Mouse (Mus musculus): Measurements from ENCODE around the gene Mfsd11. TPM values are rescaled to one million over a fixed set of nuclear protein-coding genes. Genes with fewer than 3 reads are reported as not detected.
A peak's percentile ranks its signal among the peaks of the same experiment; 100 is the strongest.

Gene Mfsd11
- polyA plus RNA-seq, 1 experiment = 34.0 TPM

- peaks cover 62% of the 10 kb centered on the region for H3K36me3 ChIP-seq (ENCODE audit: control insufficient read depth, insufficient read depth)
- peaks cover 93% of the 10 kb centered on the region for H3K79me2 ChIP-seq (ENCODE audit: control insufficient read depth, insufficient read depth)
- H3ac ChIP-seq (ENCODE audit: control insufficient read depth, insufficient read length, low read depth) = no peak overlapping the region
- no peak overlapping the region for H3K4me3 ChIP-seq (ENCODE audit: insufficient read depth, poor library complexity, severe bottlenecking)
- H3K79me3 ChIP-seq (ENCODE audit: low read depth) = peaks cover 66% of the 10 kb centered on the region
- no peaks in the 10 kb centered on the region for H3K27me3 ChIP-seq (ENCODE audit: control insufficient read depth, insufficient read depth, insufficient read length)
- TF ChIP-seq CTCF (IDR thresholded peaks at IDR 0.05; ENCODE audit: control insufficient read depth, insufficient read depth, insufficient read length) (no peak), USF1 (IDR thresholded peaks at IDR 0.05; ENCODE audit: low read depth) (no peak), FOSL1 (IDR thresholded peaks at IDR 0.05; ENCODE audit: insufficient read depth, low read length, poor library complexity, severe bottlenecking) (no peak), MYOG (IDR thresholded peaks at IDR 0.05; ENCODE audit: control insufficient read depth, extremely low read depth, insufficient read length) (no peak), MYOD1 (IDR thresholded peaks at IDR 0.05; ENCODE audit: control insufficient read depth, insufficient read length, low read depth) (no peak), MAX (IDR thresholded peaks at IDR 0.05) (no peak), CEBPB (IDR thresholded peaks at IDR 0.05; ENCODE audit: low read depth) (no peak)
Measured at GRCm38 (mm10) chr11:116840748-116841147, 11.5 kb upstream of the Mfsd11 start.

- peak; percentile 69 for TF ChIP-seq MAX (IDR thresholded peaks at IDR 0.05)
- TF ChIP-seq CTCF (IDR thresholded peaks at IDR 0.05; ENCODE audit: control insufficient read depth, insufficient read depth, insufficient read length) = no peak
- no peak for TF ChIP-seq MYOG (IDR thresholded peaks at IDR 0.05; ENCODE audit: control insufficient read depth, extremely low read depth, insufficient read length)
- no peak for TF ChIP-seq FOSL1 (IDR thresholded peaks at IDR 0.05; ENCODE audit: insufficient read depth, low read length, poor library complexity, severe bottlenecking)
- no peak for TF ChIP-seq CEBPB (IDR thresholded peaks at IDR 0.05; ENCODE audit: low read depth)
- Histone ChIP-seq H3K4me3 (ENCODE audit: insufficient read depth, poor library complexity, severe bottlenecking) (peak overlapping the region; percentile 91), H3K79me2 (ENCODE audit: control insufficient read depth, insufficient read depth) (peaks cover 95% of the 10 kb centered on the region), H3K79me3 (ENCODE audit: low read depth) (peaks cover 56% of the 10 kb centered on the region), H3K27me3 (ENCODE audit: control insufficient read depth, insufficient read depth, insufficient read length) (no peaks in the 10 kb centered on the region), H3K36me3 (ENCODE audit: control insufficient read depth, insufficient read depth) (peaks cover 60% of the 10 kb centered on the region), H3ac (ENCODE audit: control insufficient read depth, insufficient read length, low read depth) (peak overlapping the region; percentile 60)
Measured at GRCm38 (mm10) chr11:116842531-116843260, 9.5 kb upstream of the Mfsd11 start.

DNA sequence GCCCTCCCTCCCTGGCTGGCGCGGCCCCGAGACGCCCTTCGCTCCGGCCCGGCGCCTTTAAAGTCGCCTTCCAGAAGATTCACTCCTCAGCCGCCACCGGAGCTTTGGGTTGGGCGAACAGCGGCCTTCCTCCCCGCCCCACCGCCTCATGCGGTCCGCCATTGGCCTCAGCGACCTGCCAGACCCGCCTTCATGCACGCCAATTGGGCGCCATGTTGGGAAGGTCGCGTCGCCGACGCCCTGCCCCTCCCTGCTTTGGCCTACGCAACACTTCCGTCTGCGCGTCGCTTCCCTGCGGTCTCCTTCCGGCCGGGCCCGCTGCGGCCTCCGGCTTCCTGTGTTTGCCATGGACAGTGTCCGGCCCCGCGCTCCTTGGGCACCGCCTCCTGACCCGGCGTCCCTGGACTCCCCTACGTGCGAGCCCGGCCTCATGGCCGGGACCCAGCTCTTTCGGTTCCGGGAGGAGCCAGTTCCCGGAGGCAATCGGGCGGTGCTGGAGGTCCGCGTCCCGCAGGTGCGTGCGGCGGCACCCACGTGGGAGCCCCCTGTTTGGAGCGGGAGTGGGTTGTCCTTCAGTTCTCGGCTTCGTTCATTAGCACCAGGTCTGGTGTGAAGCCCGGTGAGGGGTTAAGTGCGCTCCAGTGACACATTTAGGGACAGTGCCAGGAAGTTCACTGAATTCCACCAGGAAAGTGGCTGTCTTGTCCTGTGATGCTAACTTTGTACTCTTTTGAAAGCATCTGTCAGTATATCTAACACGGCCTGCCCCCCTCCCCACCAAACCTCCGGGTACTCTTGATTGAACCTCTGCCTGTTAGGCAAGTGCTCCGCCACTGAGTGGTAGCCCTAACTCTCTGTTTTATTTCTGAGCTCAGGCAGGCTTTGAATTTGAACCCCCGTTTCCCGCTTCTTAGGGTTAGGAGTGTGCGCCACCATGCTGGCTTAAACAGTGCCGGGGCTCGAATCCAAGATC, 8.7 kb upstream of the Mfsd11 start, which contains the start of the genes Mettl23 and Jmjd6:
Mettl23 (plus strand) TSS at position 18 of the 973 bp plus-strand sequence.
Jmjd6 (minus strand) TSS at position 189 of the 973 bp plus-strand sequence.
- H3K27me3 ChIP-seq (ENCODE audit: control insufficient read depth, insufficient read depth, insufficient read length) = no peaks in the 10 kb centered on the region
- peaks cover 94% of the 10 kb centered on the region for H3K79me2 ChIP-seq (ENCODE audit: control insufficient read depth, insufficient read depth)
- peaks cover 60% of the 10 kb centered on the region for H3K36me3 ChIP-seq (ENCODE audit: control insufficient read depth, insufficient read depth)
- TF ChIP-seq USF1 (IDR thresholded peaks at IDR 0.05; ENCODE audit: low read depth) (no peak), FOSL1 (IDR thresholded peaks at IDR 0.05; ENCODE audit: insufficient read depth, low read length, poor library complexity, severe bottlenecking) (no peak), MYOG (IDR thresholded peaks at IDR 0.05; ENCODE audit: control insufficient read depth, extremely low read depth, insufficient read length) (no peak), MYOD1 (IDR thresholded peaks at IDR 0.05; ENCODE audit: control insufficient read depth, insufficient read length, low read depth) (no peak), CEBPB (IDR thresholded peaks at IDR 0.05; ENCODE audit: low read depth) (no peak), MAX (IDR thresholded peaks at IDR 0.05) (no peak), CTCF (IDR thresholded peaks at IDR 0.05; ENCODE audit: control insufficient read depth, insufficient read depth, insufficient read length) (no peak)
- peaks cover 51% of the 10 kb centered on the region for H3K79me3 ChIP-seq (ENCODE audit: low read depth)
- peak within 1 kb of the TSS; percentile 91 for H3K4me3 ChIP-seq (ENCODE audit: insufficient read depth, poor library complexity, severe bottlenecking)
- H3ac ChIP-seq (ENCODE audit: control insufficient read depth, insufficient read length, low read depth) = peak within 1 kb of the TSS; percentile 86

DNA sequence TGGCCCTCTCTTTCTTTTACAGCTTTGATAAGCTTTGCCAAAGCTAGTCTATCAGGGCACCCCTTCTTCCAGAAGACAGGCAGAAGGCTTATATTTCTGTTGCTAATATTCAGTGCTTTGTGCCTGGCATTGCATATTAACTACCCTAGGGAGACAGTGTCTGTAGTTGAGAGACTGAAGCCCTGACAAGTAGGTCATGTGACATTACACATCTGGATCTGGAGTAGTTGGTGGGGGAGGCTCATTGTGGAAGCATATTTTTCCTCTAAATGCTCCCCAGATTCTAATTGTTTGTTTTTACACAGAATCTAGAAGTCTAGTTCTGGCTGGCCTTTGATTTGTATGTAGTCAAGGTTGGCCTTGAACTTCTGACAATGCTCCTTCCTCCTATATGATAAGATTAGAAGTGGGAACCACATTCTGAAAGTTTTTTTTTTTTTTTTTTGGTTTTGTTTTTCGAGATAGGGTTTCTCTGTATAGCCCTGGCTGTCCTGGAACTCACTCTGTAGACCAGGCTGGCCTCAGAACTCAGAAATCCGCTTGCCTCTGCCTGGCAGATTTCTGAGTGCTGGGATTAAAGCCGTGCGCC, 5.6 kb upstream of the Mfsd11 start:
- Histone ChIP-seq H3ac (ENCODE audit: control insufficient read depth, insufficient read length, low read depth) (no peak overlapping the region), H3K79me3 (ENCODE audit: low read depth) (peaks cover 49% of the 10 kb centered on the region), H3K79me2 (ENCODE audit: control insufficient read depth, insufficient read depth) (peaks cover 94% of the 10 kb centered on the region), H3K36me3 (ENCODE audit: control insufficient read depth, insufficient read depth) (peaks cover 60% of the 10 kb centered on the region), H3K4me3 (ENCODE audit: insufficient read depth, poor library complexity, severe bottlenecking) (no peak overlapping the region), H3K27me3 (ENCODE audit: control insufficient read depth, insufficient read depth, insufficient read length) (no peaks in the 10 kb centered on the region)
- TF ChIP-seq MYOG (IDR thresholded peaks at IDR 0.05; ENCODE audit: control insufficient read depth, extremely low read depth, insufficient read length) = no peak
- no peak for TF ChIP-seq MYOD1 (IDR thresholded peaks at IDR 0.05; ENCODE audit: control insufficient read depth, insufficient read length, low read depth)
- TF ChIP-seq CTCF (IDR thresholded peaks at IDR 0.05; ENCODE audit: control insufficient read depth, insufficient read depth, insufficient read length) = no peak
- no peak for TF ChIP-seq FOSL1 (IDR thresholded peaks at IDR 0.05; ENCODE audit: insufficient read depth, low read length, poor library complexity, severe bottlenecking)
- TF ChIP-seq USF1 (IDR thresholded peaks at IDR 0.05; ENCODE audit: low read depth) = peak; percentile 47

All from C2C12 (cell line).